Mouse (Mus musculus): ENCODE data around the gene Psen1.

DNA sequence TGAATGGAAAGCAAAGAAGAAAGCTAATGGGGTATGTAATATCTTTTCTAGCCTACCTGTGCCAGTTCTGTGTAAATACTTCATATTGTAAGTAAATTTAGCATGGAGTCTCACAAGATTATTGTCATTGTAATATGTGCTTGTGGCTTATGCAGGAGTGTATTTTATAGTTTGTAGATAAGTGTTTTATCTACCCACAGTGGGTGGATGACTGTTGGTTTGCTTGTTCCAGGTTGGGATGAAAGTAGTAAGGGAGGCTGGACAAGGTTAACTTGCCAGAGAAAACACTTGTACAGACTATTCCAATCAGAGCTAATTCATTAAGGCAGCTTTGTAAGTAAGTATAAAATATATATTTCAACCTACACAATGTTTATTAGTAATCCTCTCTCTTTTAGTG lies 36.5 kb upstream of the Psen1 start:
- TF ChIP-seq POLR2A (IDR thresholded peaks at IDR 0.05; ENCODE audit: control insufficient read depth, low read depth, low read length) = no peak
- TF ChIP-seq CTCF (IDR thresholded peaks at IDR 0.05; ENCODE audit: control insufficient read depth, insufficient read depth, insufficient replicate concordance, low read depth, low read length) = no peak
